Mouse (Mus musculus) Patski (cell line): ENCODE data around the gene Stox1. TPM values are rescaled to one million over a fixed set of nuclear protein-coding genes. Genes with fewer than 3 reads are reported as not detected.

ENCODE experiments used
- ATAC-seq: fragments of 100-300 bp; one replicate; pipeline ENCODE4 v1.8.0; 2021
- CTCF ChIA-PET: fragments of 350-600 bp; sonication (Branson Sonifier 250); formaldehyde crosslinking; loops from one replicate; lab custom pipeline; 2022; ENCODE audit warnings: inconsistent platforms; lab: Charles Lee
- POLR2A ChIA-PET: fragments of 350-600 bp; sonication (Branson Sonifier 250); formaldehyde crosslinking; loops from one replicate; lab custom pipeline; 2022; ENCODE audit warnings: antibody characterized with exemption, inconsistent platforms; lab: Charles Lee
- DNase-seq: peaks from one replicate; pipeline ENCODE4 v3.0.0-alpha.2; 2011; ENCODE audit warnings: low read depth, low spot score
- H3K27me3 ChIP-seq: fragments of 371-371 bp; one replicate; pipeline ENCODE4 v1.5.1; 2021
- CTCF ChIP-seq: fragments of 100-300 bp; IDR thresholded peaks from one replicate; pipeline ENCODE4 v1.5.1; 2021
- in situ Hi-C: fragments of 300-500 bp; cut with MboI; formaldehyde crosslinking; loops from 3 replicates; pipeline ENCODE4 v1.11.1; 2018; ENCODE audit warnings: low pct_unique_long_range_greater_than_20kb, mixed read lengths
- polyA plus RNA-seq: library from polyadenylated mRNA; unstranded; gene quantifications from one replicate; pipeline ENCODE4 v1.2.3, GENCODE M21; 2021

Stox1 gene
- polyA plus RNA-seq, 1 experiment from 2014 or later = 0.06 TPM

- ChIA-PET POLR2A (no interaction called here), CTCF (no interaction called here)
- no peak for ATAC-seq
- in situ Hi-C loops = no loop called here
- TF ChIP-seq CTCF = no peak
- DNase-seq = no peak
- H3K27me3 ChIP-seq = peaks cover 13% of the 10 kb centered on the region
Observed at GRCm38 (mm10) chr10:62668043-62668442, 57.9 kb downstream of the Stox1 start.

- in situ Hi-C loops = no loop called here
- POLR2A ChIA-PET = no interaction called here
- no peak for TF ChIP-seq CTCF
- no peak for DNase-seq
- CTCF ChIA-PET = no interaction called here
- ATAC-seq = no peak
- H3K27me3 ChIP-seq = peaks cover 10% of the 10 kb centered on the region
Observed at GRCm38 (mm10) chr10:62664963-62665590, 60.9 kb downstream of the Stox1 start.

- ATAC-seq = no peak
- DNase-seq = no peak
- peaks cover 5% of the 10 kb centered on the region for H3K27me3 ChIP-seq
- in situ Hi-C loops = no loop called here
- CTCF ChIA-PET = no interaction called here
- POLR2A ChIA-PET = no interaction called here
- TF ChIP-seq CTCF = no peak
Observed at GRCm38 (mm10) chr10:62664171-62664570, 61.8 kb downstream of the Stox1 start.

- ATAC-seq (no peak), DNase-seq (no peak)
- in situ Hi-C loops = no loop called here
- TF ChIP-seq CTCF = no peak
- peaks cover 10% of the 10 kb centered on the region for H3K27me3 ChIP-seq
- ChIA-PET CTCF (no interaction called here), POLR2A (no interaction called here)
Observed at GRCm38 (mm10) chr10:62656711-62657110, 69.2 kb downstream of the Stox1 start.

- ChIA-PET CTCF (interaction anchor here (0.9 to 1.3 kb wide), 3 partner anchors 8 to 28 kb away, joined by 3 read pairs; no protein-coding TSS in a partner anchor), POLR2A (no interaction called here)
- no peak for TF ChIP-seq CTCF
- peaks cover 10% of the 10 kb centered on the region for H3K27me3 ChIP-seq
- in situ Hi-C loops = no loop called here
- ATAC-seq (no peak), DNase-seq (peak; percentile 2)
Observed at GRCm38 (mm10) chr10:62651961-62652360, 74.0 kb downstream of the Stox1 start.

GRCm38 (mm10) chr10:62650881-62651810 is 74.8 kb downstream of the Stox1 start, which contains the start of gene Ddx50:
Gene Ddx50, minus strand, starts transcription at chr10:62651218.
- peak; percentile 97 for DNase-seq
- peaks cover 10% of the 10 kb centered on the region for H3K27me3 ChIP-seq
- ATAC-seq = peak; percentile 98
- in situ Hi-C loops = no loop called here
- TF ChIP-seq CTCF = no peak
- ChIA-PET POLR2A (interaction anchor here (0.6 to 1.5 kb wide), 2 partner anchors 36 to 49 kb away, joined by 3 to 4 read pairs; partner anchors contain the start of gene Ddx21), CTCF (interaction anchor here (0.9 to 2.0 kb wide), 5 partner anchors 9 to 62 kb away, joined by 3 to 6 read pairs (median 3); no protein-coding TSS in a partner anchor)

- ChIA-PET CTCF (interaction anchor here (1.6 to 2.0 kb wide), 3 partner anchors 16 to 61 kb away, joined by 3 to 6 read pairs (median 5); no protein-coding TSS in a partner anchor), POLR2A (interaction anchor here (1.5 kb wide), 1 partner anchor 48 kb away, joined by 3 read pairs; the partner anchor contains the start of gene Ddx21)
- no peak for TF ChIP-seq CTCF
- DNase-seq (peak; percentile 28), ATAC-seq (no peak)
- H3K27me3 ChIP-seq = peaks cover 7% of the 10 kb centered on the region
- in situ Hi-C loops = no loop called here
Observed at GRCm38 (mm10) chr10:62650358-62650782, 75.6 kb downstream of the Stox1 start.

Other genes starting within 250 kb of the Stox1 start
- 81.6 TPM for gene Vps26a, start 239.3 kb downstream of the Stox1 start, polyA plus RNA-seq
- gene Srgn, start 198.7 kb downstream of the Stox1 start, polyA plus RNA-seq = not detected
- 66.2 TPM for gene Kif1bp, start 147.7 kb downstream of the Stox1 start, polyA plus RNA-seq
- 54.4 TPM for gene Ddx21, start 123.8 kb downstream of the Stox1 start, polyA plus RNA-seq
- 85.3 TPM for gene Ddx50, start 74.9 kb downstream of the Stox1 start, polyA plus RNA-seq
- gene Ccar1, start 66.2 kb upstream of the Stox1 start, polyA plus RNA-seq = 92.3 TPM
- gene Tet1, start 182.9 kb upstream of the Stox1 start, polyA plus RNA-seq = 1.5 TPM
- gene Slc25a16, start 194.5 kb upstream of the Stox1 start, polyA plus RNA-seq = 27.4 TPM
- gene Dna2, start 220.9 kb upstream of the Stox1 start, polyA plus RNA-seq = 8.3 TPM